Mouse (Mus musculus): ENCODE results near the gene Slc44a2. TPM values are rescaled to one million over a fixed set of nuclear protein-coding genes. Genes with fewer than 3 reads are reported as not detected.
"Not testable (repeated sequence)": the region's sequence is repeated elsewhere in the genome, so short reads cannot be mapped to it uniquely, and the experiment has no call there.

Gene Slc44a2
- polyA plus RNA-seq, 1 experiment from 2014 or later: 74.1 TPM

DNA sequence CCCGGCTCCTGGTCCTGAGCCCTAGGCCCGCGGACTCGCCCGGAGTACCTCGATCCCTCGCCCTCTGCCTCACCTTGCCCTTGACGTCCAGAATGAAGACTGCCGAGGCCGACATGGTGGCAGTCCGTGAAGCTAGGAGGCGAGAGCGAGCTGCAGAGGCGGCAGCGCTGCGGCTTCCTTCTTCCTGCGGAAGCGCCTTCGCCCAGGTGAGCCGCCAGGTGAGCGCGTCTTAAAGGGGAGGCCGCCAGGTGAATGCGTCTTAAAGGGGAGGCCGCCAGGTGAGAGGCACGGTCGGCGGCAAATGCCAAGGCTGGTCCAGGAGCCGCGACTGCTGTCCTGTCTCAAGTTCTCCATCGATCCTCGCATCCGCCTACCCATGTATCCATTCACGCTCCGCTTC lies 8.4 kb upstream of the Slc44a2 start, which contains the start of gene Ap1m2:
TSS of gene Ap1m2 (minus strand) at position 204 of the 400 bp plus-strand sequence.
- peaks cover 28% of the 10 kb centered on the region for H3K27me3 ChIP-seq
- H3K36me3 ChIP-seq: no peaks in the 10 kb centered on the region
- 0 out of 2 replicates have a peak within 1 kb of the TSS, but pooled peaks have one; percentile 2 for H3K4me3 ChIP-seq
- ATAC-seq (ENCODE audit: low FRiP score, low read depth): no peak
- H3K9me3 ChIP-seq: no peaks in the 10 kb centered on the region
- H3K9ac ChIP-seq (replicated peaks): no peak within 1 kb of the TSS
- H3K4me1 ChIP-seq: 0 out of 2 replicates have a peak, but pooled peaks cover 5% of the 10 kb centered on the region
- 13% methylated on average over 35 of the region's 35 CpGs for WGBS
- H3K4me2 ChIP-seq (replicated peaks): no peak within 1 kb of the TSS; the same call in 1 of the 2 replicates
- no peak within 1 kb of the TSS for H3K27ac ChIP-seq (replicated peaks)

GRCm38 (mm10) chr9:21313394-21313793 lies 7.1 kb upstream of the Slc44a2 start:
- WGBS: 9% methylated on average over 11 of the region's 11 CpGs
- Histone ChIP-seq H3K4me1 (0 out of 2 replicates have a peak, but pooled peaks cover 5% of the 10 kb centered on the region), H3K4me2 (replicated peaks) (no peak overlapping the region), H3K27me3 (peaks cover 28% of the 10 kb centered on the region), H3K4me3 (no peak overlapping the region), H3K9ac (replicated peaks) (no peak overlapping the region), H3K36me3 (no peaks in the 10 kb centered on the region), H3K9me3 (no peaks in the 10 kb centered on the region), H3K27ac (replicated peaks) (no peak overlapping the region)
- peak; percentile 52; the same call in 1 of the 2 replicates for ATAC-seq (ENCODE audit: low FRiP score, low read depth)

GRCm38 (mm10) chr9:21314367-21315140 lies 5.9 kb upstream of the Slc44a2 start:
- Histone ChIP-seq H3K9me3 (no peaks in the 10 kb centered on the region), H3K9ac (replicated peaks) (no peak overlapping the region), H3K27ac (replicated peaks) (no peak overlapping the region), H3K4me3 (no peak overlapping the region), H3K4me1 (0 out of 2 replicates have a peak, but pooled peaks cover 5% of the 10 kb centered on the region), H3K36me3 (no peaks in the 10 kb centered on the region), H3K4me2 (replicated peaks) (no peak overlapping the region), H3K27me3 (peaks cover 28% of the 10 kb centered on the region)
- ATAC-seq (ENCODE audit: low FRiP score, low read depth): no peak
- 88% methylated on average over 9 of the region's 9 CpGs for WGBS

DNA sequence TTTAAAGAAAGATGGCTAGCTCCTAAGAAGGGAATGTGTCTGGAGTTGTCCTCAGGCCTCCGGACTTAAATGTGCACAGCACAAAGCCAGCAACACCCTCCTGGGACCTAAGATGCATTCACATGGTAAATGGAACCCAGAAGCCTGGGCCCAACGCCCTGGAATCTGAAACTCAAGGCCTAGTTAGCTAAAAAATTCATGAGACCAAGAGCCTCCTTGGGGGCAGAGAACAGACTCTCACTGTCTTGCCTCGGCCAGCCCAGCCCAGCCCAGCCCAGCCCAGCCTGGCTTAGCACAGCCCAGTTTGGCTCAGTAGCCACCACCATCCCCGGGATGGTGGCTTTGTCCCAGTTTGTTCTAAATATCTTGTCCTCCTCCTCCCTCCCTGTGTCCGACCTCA lies 5.1 kb upstream of the Slc44a2 start:
- H3K27ac ChIP-seq (replicated peaks): no peak overlapping the region
- H3K4me2 ChIP-seq (replicated peaks): no peak overlapping the region
- H3K27me3 ChIP-seq: peaks cover 22% of the 10 kb centered on the region
- no peak overlapping the region for H3K9ac ChIP-seq (replicated peaks)
- no peaks in the 10 kb centered on the region for H3K36me3 ChIP-seq
- ATAC-seq (ENCODE audit: low FRiP score, low read depth): no peak
- 0 out of 2 replicates have a peak, but pooled peaks cover 5% of the 10 kb centered on the region for H3K4me1 ChIP-seq
- H3K4me3 ChIP-seq: no peak overlapping the region
- 64% methylated on average over 5 of the region's 5 CpGs for WGBS
- H3K9me3 ChIP-seq: no peaks in the 10 kb centered on the region

DNA sequence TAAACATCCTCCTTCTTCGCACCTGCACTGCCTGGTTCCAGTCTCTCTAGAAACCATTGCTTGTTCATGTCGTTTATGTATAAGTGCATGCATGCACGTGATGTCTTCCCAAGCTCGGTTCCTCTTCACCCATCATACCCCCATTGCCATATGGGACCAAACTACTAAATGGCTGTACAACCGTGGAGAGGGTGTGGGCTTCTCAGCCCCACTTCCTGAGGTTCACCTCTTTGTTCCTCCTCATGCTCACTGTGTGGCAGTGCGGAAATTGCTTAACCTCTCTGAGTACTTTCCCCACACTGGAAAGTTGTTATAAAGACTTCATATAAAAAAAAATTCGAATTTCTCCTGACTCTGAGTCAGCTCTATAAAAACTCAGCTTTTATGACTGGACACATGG lies 3.8 kb upstream of the Slc44a2 start:
- 78% methylated on average over 7 of the region's 7 CpGs for WGBS
- Histone ChIP-seq H3K9me3 (no peaks in the 10 kb centered on the region), H3K9ac (replicated peaks) (no peak overlapping the region), H3K27ac (replicated peaks) (no peak overlapping the region), H3K4me1 (peaks cover 14% of the 10 kb centered on the region), H3K4me3 (no peak overlapping the region), H3K27me3 (peaks cover 14% of the 10 kb centered on the region), H3K36me3 (no peaks in the 10 kb centered on the region), H3K4me2 (replicated peaks) (no peak overlapping the region)
- no peak for ATAC-seq (ENCODE audit: low FRiP score, low read depth)

GRCm38 (mm10) chr9:21318792-21319191 lies 1.7 kb upstream of the Slc44a2 start:
- ATAC-seq (ENCODE audit: low FRiP score, low read depth): no peak
- H3K27ac ChIP-seq (replicated peaks): no peak overlapping the region
- H3K4me2 ChIP-seq (replicated peaks): no peak overlapping the region
- H3K4me3 ChIP-seq: no peak overlapping the region
- no peaks in the 10 kb centered on the region for H3K9me3 ChIP-seq
- no peak overlapping the region for H3K9ac ChIP-seq (replicated peaks)
- 89% methylated on average over 6 of the region's 6 CpGs for WGBS
- H3K27me3 ChIP-seq: no peaks in the 10 kb centered on the region
- peaks cover 21% of the 10 kb centered on the region for H3K4me1 ChIP-seq
- H3K36me3 ChIP-seq: no peaks in the 10 kb centered on the region

DNA sequence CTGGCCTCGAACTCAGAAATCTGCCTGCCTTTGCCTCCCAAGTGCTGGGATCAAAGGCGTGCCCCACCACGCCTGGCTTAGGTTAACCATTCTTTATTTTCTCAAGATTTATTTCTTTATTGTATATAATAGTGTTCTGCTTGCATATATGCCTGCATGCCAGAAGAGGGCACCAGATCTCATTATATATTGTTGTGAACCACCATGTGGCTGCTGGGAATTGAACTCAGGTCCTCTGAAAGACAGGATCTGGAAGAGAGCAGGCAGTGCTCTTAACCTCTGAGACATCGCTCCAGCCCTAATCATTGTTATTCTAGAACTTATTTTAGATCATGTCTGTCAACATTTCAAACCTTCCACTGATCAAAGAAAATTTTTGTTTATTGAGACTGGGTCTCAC lies 995 bp upstream of the Slc44a2 start:
- no peak overlapping the region for H3K9ac ChIP-seq (replicated peaks)
- H3K4me3 ChIP-seq: no peak overlapping the region
- H3K36me3 ChIP-seq: peaks cover 3% of the 10 kb centered on the region; the same call in 1 of the 2 replicates
- WGBS: 92% methylated on average over 4 of the region's 4 CpGs
- no peaks in the 10 kb centered on the region for H3K9me3 ChIP-seq
- no peak overlapping the region for H3K27ac ChIP-seq (replicated peaks)
- ATAC-seq (ENCODE audit: low FRiP score, low read depth): no peak
- peaks cover 21% of the 10 kb centered on the region for H3K4me1 ChIP-seq
- no peak overlapping the region for H3K4me2 ChIP-seq (replicated peaks)
- H3K27me3 ChIP-seq: no peaks in the 10 kb centered on the region

- Histone ChIP-seq H3K9ac (replicated peaks) (peak overlapping the region; percentile 73), H3K4me1 (peaks cover 21% of the 10 kb centered on the region), H3K27me3 (no peaks in the 10 kb centered on the region), H3K27ac (replicated peaks) (0 out of 2 replicates have a peak overlapping the region, but pooled peaks have one; percentile 49), H3K4me2 (replicated peaks) (peak overlapping the region; percentile 81), H3K9me3 (no peaks in the 10 kb centered on the region), H3K36me3 (peaks cover 3% of the 10 kb centered on the region; the same call in 1 of the 2 replicates), H3K4me3 (peak overlapping the region; percentile 70)
- ATAC-seq (ENCODE audit: low FRiP score, low read depth): no peak
- WGBS: 20% methylated on average over 4 of the region's 4 CpGs
These were observed 249 bp upstream of the Slc44a2 start for GRCm38 (mm10) chr9:21320280-21320618.

GRCm38 (mm10) chr9:21321513-21321835 lies 976 bp downstream of the Slc44a2 start:
- H3K4me1 ChIP-seq: peaks cover 21% of the 10 kb centered on the region
- peak overlapping the region; percentile 73 for H3K9ac ChIP-seq (replicated peaks)
- H3K4me2 ChIP-seq (replicated peaks): peak overlapping the region; percentile 81
- peak overlapping the region; percentile 70 for H3K4me3 ChIP-seq
- H3K27me3 ChIP-seq: no peaks in the 10 kb centered on the region
- ATAC-seq (ENCODE audit: low FRiP score, low read depth): no peak
- no peaks in the 10 kb centered on the region for H3K9me3 ChIP-seq
- no peak overlapping the region for H3K27ac ChIP-seq (replicated peaks)
- 15% methylated on average over 6 of the region's 6 CpGs for WGBS
- peaks cover 3% of the 10 kb centered on the region; the same call in 1 of the 2 replicates for H3K36me3 ChIP-seq

GRCm38 (mm10) chr9:21322211-21322916 lies 1.9 kb downstream of the Slc44a2 start:
- Histone ChIP-seq H3K36me3 (peaks cover 3% of the 10 kb centered on the region; the same call in 1 of the 2 replicates), H3K4me2 (replicated peaks) (peak overlapping the region; percentile 81; the same call in 1 of the 2 replicates), H3K9me3 (no peaks in the 10 kb centered on the region), H3K4me1 (peaks cover 21% of the 10 kb centered on the region), H3K27me3 (no peaks in the 10 kb centered on the region), H3K27ac (replicated peaks) (no peak overlapping the region), H3K9ac (replicated peaks) (no peak overlapping the region), H3K4me3 (no peak overlapping the region)
- ATAC-seq (ENCODE audit: low FRiP score, low read depth): no peak
- 90% methylated on average over 19 of the region's 19 CpGs for WGBS

DNA sequence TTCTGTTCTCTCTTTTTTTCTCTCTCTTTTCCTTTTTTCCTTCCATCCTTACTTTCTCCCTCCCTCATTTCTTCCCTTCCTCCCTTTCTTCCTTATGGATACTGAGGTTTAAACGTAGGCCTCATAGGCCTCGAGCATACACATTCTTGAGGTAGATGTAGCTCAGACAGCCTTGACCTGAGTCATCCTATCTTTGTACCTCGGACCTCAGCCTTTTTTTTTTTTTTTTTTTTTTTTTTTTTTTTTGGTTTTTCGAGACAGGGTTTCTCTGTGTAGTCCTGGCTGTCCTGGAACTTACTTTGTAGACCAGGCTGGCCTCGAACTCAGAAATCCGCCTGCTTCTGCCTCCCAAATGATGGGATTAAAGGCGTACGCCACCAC lies 2.4 kb downstream of the Slc44a2 start:
- not testable (repeated sequence) for H3K9me3 ChIP-seq; H3K36me3 ChIP-seq; ATAC-seq (ENCODE audit: low FRiP score, low read depth); H3K27me3 ChIP-seq; H3K4me2 ChIP-seq (replicated peaks); H3K27ac ChIP-seq (replicated peaks); H3K9ac ChIP-seq (replicated peaks); H3K4me3 ChIP-seq
- H3K4me1 ChIP-seq: peaks cover 21% of the 10 kb centered on the region
- 92% methylated on average over 8 of the region's 8 CpGs for WGBS

- 96% methylated on average over 11 of the region's 11 CpGs for WGBS
- Histone ChIP-seq H3K9ac (replicated peaks) (no peak overlapping the region), H3K27me3 (no peaks in the 10 kb centered on the region), H3K4me3 (no peak overlapping the region), H3K4me2 (replicated peaks) (no peak overlapping the region), H3K4me1 (peaks cover 21% of the 10 kb centered on the region), H3K27ac (replicated peaks) (no peak overlapping the region), H3K36me3 (peaks cover 3% of the 10 kb centered on the region; the same call in 1 of the 2 replicates), H3K9me3 (no peaks in the 10 kb centered on the region)
- no peak for ATAC-seq (ENCODE audit: low FRiP score, low read depth)
These were observed 3.8 kb downstream of the Slc44a2 start for GRCm38 (mm10) chr9:21324269-21324668.

Measured in midbrain, embryonic 12.5 days (tissue).